Mouse (Mus musculus) regulatory T cell (primary cell): ENCODE results near the gene Otud3.
"Not testable (repeated sequence)": the region's sequence is repeated elsewhere in the genome, so short reads cannot be mapped to it uniquely, and the experiment has no call there.

Source experiments
- in situ Hi-C: fragments of 300-600 bp; cut with MboI, MseI; formaldehyde crosslinking; loops from one replicate; pipeline ENCODE4 v1.15.1; 2025; ENCODE audit warnings: high pct_unique_total_duplicates

Otud3 gene

DNA sequence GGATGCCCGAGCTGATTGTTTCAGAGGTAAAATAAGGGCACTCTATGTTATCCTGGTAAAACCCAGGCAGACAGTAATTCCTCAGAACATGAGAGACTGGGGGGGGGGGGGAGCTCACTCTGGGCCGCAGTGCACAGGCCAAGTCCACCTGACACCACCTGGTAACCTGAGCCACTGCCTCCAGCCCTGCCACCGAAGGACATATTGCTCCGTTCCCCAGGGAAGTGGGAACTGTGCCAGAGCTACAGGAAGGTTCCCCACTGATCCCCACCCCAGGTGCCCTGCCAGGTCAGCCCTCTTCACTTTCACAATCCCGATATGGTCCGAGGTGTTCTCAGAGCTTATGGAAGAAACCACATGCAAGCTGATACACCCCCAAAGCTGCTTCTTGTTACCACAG, 21.1 kb downstream of the Otud3 start:
- in situ Hi-C loops: no loop called here

DNA sequence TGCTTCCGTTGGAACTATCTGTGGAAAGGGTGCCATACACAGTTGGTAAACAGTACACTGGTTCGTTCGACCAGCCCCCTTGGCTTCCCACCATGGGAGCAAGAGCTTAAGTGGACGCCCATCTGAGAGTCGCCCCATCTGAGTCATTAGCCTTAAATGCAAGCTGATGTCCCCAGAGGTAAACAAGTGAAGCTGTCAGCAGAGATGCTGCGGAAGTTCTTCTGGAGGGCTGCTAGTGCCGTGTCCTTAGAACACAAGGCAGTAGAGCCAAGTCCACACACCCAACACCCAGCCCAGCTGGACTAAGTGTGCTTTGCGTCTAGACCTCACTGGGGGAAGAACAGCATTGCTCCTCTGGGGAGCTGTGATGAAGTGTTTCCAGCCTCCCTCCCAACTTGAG, 24.1 kb downstream of the Otud3 start:
- in situ Hi-C loops: no loop called here

DNA sequence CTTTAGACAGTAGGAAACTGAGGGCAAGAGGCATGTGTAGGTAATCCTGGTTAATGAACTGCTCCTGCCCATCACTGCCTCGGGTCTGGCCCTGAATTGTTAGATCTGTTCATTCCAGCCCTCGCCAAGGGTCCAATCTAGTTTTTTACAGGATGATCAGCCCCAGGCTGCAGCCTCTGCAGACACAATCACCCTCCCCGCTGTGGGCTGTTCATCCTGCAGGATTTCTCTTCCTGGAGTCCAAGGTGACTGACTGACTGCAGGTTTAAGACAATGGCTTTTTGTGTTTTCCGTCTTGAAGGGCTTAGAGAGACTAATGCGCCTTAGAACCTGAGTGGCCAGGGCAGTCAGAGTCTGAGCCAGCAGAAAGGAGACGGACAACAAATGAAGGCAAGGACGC, 24.6 kb downstream of the Otud3 start:
- in situ Hi-C loops: no loop called here

GRCm38 (mm10) chr4:138884261-138884660, 29.5 kb downstream of the Otud3 start:
- in situ Hi-C loops: no loop called here

DNA sequence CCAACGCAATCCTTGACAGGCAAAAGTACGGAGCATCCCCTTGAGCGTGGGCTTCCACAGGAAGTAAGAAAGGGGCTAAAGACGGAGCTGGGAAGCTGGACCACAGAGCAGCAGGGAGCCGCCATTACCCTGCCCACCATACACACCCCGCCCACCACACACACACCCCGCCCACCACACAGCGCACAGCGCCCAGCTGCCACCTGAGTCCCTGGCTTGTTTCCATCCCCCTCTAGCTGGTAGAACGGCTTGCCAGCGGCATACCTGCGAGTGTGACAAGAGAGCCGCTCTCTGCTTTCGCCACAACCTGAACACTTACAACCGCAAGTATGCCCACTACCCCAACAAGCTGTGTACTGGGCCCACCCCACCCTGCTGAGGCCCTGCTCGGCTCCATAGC, 31.6 kb downstream of the Otud3 start:
- in situ Hi-C loops: no loop called here

GRCm38 (mm10) chr4:138880811-138881584, 32.7 kb downstream of the Otud3 start:
- in situ Hi-C loops: no loop called here

DNA sequence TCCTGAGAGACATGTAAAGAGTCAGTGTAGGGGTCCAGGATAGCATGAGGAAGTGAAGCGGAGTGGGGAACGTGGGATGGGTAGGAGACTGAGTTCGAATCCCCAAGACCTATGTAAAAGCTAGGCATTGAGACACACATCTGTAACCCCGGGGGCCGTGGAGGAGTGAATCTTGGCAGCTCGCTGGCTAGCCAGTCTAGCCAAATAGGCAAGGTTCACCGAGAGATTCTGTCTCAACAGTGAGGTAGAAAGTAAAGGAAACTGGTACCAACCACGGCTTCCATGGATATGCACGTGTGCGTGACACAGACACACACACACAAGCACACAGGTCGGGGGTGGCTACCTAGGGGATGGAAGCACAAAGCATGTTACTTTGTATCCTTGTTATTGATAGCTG, 33.9 kb downstream of the Otud3 start:
- in situ Hi-C loops: no loop called here

- in situ Hi-C loops: no loop called here
Observed at GRCm38 (mm10) chr4:138878783-138879182, 35.0 kb downstream of the Otud3 start.

DNA sequence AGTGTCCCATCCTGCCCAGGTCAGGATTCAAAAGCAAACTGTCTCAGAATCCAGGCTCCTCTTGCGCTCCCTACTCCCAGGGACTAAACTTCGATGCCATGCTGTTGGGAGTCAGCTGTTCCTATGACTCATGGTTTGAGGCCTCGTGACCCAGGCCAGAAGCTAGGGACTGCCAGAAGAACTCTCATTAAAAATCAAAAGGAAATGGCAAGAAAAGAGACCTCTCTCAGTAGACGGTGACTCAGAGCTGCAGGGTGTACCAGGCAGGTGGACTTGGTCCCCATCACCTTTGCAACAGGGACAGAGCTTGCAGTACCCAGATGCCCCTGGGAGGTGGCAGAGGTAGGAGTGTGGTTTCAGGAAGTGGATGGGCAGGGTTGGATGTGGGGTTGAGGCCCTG, 36.0 kb downstream of the Otud3 start, which contains the start of gene Pla2g2e:
Pla2g2e (plus strand) TSS at position 212 of the 400 bp plus-strand sequence.
- in situ Hi-C loops: no loop called here

DNA sequence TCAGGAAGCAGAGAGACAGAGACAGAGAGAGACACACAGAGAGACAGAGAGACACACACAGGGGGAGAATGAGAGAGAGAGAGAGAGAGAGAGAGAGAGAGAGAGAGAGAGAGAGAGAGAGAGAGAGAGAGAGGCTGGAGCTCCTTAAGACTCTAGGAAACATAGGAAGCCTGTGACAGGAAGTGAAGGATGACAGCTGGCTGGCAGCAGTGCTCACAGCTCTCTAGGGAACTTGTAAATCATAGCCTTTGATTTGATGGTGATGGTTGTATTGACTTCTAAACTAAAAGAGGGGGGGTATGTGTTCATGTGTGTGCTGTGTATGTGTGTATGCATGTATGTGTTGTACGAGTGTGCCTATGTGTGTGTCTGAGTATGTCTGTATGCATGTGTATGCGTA, 37.8 kb downstream of the Otud3 start:
- in situ Hi-C loops: no loop called here

- in situ Hi-C loops: not testable (repeated sequence)
Observed at GRCm38 (mm10) chr4:138875275-138875674, 38.5 kb downstream of the Otud3 start.

DNA sequence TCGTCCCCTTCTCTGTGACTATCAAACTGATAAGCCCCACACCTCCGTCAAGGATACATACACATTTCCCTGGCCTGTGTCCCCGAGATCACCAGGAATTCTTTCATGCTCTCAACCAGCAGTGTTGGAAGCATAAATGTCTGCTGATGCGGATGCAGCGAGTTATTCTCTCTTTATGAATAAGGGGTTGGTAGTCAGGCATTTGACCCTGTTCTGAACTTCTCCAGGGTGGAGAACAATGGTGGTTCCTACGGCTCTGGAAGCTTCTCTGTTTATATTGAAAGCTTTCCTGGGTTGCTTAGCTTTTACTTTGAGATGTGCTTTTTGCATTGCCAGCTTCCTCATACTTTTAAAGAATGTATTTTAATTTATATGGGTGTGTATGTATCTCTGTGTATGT, 39.9 kb downstream of the Otud3 start, which contains the start of gene Gm13030:
Gm13030 (minus strand) TSS at position 101 of the 400 bp plus-strand sequence.
- in situ Hi-C loops: no loop called here

DNA sequence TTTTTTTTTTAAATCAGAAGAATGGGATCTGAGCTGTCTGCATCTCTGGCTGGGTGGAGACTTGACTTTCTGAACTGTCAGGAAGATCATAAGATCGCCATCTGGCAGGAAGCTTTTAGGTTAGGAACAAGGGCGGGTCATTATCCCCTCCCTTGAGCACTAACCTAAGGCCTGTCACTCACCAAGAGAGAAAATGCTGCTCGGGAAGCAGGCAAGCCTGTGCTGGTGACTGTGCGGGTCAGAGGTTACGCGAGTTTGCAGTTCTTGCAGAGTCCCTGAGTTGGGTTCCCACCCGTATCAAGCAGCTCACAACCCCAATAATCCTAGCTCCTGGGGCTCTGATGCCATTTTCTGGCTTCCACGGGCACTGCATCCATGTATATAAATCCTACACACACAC, 45.1 kb downstream of the Otud3 start:
- in situ Hi-C loops: no loop called here

DNA sequence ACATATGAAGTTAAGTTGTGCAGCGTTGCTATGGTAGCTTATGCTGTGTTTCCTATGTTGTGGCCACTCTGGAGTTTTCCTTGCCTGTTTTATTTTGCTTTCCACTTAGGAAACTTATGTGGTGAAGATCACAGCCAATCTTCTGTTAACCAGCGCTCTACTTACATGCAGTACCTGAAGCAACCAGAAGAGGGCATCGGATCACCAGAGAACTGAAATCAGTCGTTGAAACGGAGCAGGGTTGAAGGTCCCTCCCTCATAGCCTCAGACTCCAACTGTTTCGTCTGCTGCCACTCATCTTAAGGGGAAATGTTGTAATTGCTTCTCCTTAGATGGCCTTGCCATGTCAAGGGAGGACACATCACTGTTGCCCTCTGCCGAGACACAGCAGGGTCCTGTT, 47.3 kb downstream of the Otud3 start:
- in situ Hi-C loops: no loop called here

- in situ Hi-C loops: no loop called here
Observed at GRCm38 (mm10) chr4:138865991-138866390, 47.8 kb downstream of the Otud3 start.

- in situ Hi-C loops: no loop called here
Observed at GRCm38 (mm10) chr4:138865092-138865491, 48.7 kb downstream of the Otud3 start.

DNA sequence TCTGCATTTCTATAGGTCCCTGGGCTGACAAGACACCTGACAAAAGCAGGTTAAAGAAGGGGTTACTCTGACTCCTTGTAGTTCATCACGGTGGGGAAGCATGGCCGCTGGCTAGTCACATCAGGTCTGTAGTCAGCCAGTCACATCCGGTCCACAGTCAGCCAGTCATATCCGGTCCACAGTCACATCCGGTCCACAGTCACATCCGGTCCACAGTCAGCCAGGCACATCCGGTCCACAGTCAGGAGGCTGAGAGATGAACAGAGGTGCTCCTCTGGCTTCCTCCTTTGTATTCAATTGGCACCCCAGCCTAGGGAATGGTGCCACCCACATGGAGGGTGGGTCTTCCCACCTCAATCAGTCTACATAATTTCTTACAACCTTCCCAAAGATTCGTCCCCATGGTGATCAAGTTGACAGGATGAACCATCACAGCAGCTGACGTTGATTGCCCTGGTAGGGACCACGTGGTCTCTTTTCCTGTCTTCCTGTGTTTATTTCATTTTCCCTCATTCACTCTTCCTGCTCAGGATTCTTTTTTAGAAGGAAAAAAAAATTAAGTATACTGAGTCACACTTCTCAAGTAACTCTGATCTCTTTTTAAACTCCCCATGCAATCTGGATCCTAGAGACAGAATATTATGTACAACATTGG, 50.3 kb downstream of the Otud3 start, which contains the start of gene Pla2g5:
Pla2g5 (minus strand) TSS at position 139 of the 655 bp plus-strand sequence.
- in situ Hi-C loops: no loop called here

DNA sequence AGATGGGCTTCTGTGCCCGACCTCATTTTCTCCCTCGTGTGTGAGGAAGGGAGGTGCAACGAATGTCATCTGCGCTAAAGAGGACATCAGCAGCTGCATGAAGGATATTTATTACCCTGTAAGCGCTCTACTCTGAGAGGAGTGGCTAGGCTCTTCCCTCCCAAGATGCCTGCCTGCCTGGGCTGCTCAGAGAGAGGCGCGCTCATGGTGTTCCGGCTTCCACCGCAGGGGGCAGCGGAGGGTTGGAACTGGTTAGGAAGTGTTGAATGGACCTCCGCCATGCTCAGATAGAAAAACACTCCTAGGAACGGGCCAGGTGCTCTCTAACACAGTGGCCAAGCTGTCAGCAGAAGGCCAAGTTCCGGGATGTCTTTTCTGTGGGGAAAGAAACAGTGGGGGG, 54.0 kb downstream of the Otud3 start:
- in situ Hi-C loops: no loop called here

GRCm38 (mm10) chr4:138859245-138859644, 54.5 kb downstream of the Otud3 start:
- in situ Hi-C loops: no loop called here

- in situ Hi-C loops: no loop called here
Observed at GRCm38 (mm10) chr4:138858446-138858845, 55.3 kb downstream of the Otud3 start.

DNA sequence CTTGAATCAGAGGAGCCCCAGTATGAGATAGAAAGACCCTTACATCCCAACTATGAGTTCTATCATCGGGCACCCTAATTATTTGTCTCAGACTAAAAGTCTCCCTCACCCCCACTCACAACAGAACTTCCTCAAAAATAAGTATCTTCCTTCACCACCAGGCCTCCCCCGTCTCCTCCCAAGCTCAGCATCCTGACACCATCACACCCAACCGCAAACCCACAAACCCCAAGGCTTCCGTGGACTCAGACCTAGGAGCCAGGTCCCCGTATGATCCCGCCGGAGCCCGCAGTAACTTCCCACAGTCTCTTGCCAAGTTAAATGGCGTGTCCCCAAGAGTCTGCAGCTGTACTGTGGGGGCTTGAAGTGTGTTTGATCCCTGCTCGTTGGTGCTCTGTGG, 56.2 kb downstream of the Otud3 start:
- in situ Hi-C loops: no loop called here

DNA sequence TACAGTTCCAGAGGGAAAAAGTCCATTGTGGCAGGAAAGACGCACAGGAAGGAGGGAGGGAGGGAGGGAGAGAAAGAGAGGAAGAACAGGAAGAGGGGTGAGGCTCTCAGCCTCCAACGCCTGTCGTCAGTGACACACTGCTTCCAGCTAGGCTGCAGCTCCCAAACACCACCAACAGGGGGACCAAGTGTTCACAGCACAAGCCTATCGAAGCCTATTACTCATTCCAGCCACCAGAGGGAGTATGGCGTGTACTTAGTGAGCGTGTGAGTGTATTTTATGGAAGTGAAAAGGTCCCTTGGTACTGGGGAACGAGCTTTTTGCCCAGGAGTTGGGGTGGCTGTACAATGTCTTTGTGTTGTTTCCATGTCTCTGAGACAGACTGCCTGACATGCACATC, 57.3 kb downstream of the Otud3 start:
- in situ Hi-C loops: no loop called here

DNA sequence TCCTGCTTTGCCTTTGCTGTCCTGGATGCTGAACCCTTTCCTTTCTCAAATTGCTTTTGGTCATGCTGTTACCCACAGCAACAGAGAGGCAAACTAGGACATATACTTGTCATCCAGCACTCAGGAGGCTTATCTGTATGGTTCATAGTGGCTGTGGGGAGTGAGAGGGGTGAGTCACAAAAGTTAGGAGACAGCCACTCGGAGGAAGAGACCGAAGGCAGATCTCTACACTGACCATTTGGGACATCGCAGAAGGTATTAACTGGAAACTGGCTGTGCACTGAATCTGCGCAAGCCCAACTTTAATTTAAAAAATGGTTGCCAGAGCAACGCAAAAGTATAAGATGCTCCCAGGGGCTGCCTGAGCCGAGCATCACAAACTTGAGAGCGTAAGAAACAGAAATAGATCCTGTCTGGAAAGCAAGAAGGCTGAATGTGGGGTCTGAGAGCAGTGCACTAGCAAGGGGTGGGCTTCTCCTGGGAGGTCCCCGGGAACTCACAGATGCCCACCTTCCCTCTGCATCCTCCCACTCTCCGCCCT, 58.6 kb downstream of the Otud3 start:
- in situ Hi-C loops: no loop called here
